Mouse (Mus musculus) embryonic facial prominence, embryonic 11.5 days (tissue): ENCODE measurements around the gene Slc34a3. TPM values are rescaled to one million over a fixed set of nuclear protein-coding genes. Genes with fewer than 3 reads are reported as not detected.
A peak's percentile ranks its signal among the peaks of the same experiment; 100 is the strongest.

ENCODE experiments used
- ATAC-seq: fragments of 200-750 bp; cut with Nextera tagmentation; replicated peaks from 2 replicates; pipeline ENCODE4 v1.8.0; 2017; ENCODE audit warnings: low read depth; ENCODE audit not compliant: insufficient number of reproducible peaks, low FRiP score, low TSS enrichment
- DNase-seq: peaks from one replicate; pipeline ENCODE4 v3.0.0-alpha.2; 2015; ENCODE audit warnings: low spot score
- H3K27ac ChIP-seq: fragments of 300-500 bp; sonication (generic); replicated peaks from 2 replicates; pipeline ENCODE4 v1.5.1; 2014; ENCODE audit warnings: mild to moderate bottlenecking, low read depth, low read length, control low read depth
- H3K27me3 ChIP-seq: fragments of 300-500 bp; sonication (generic); 2 replicates; pipeline ENCODE4 v1.6.1; 2014; ENCODE audit warnings: mild to moderate bottlenecking, low read length, moderate library complexity, mixed read lengths; ENCODE audit not compliant: control insufficient read depth, insufficient read depth
- H3K36me3 ChIP-seq: fragments of 300-500 bp; sonication (generic); replicated peaks from 2 replicates; pipeline ENCODE4 v1.6.1; 2014; ENCODE audit warnings: low read depth, mild to moderate bottlenecking, low read length, moderate library complexity, mixed read lengths; ENCODE audit not compliant: control insufficient read depth, insufficient read depth
- H3K4me1 ChIP-seq: fragments of 300-500 bp; sonication (generic); 2 replicates; pipeline ENCODE4 v1.6.1; 2014; ENCODE audit warnings: low read length, mixed read lengths; ENCODE audit not compliant: control insufficient read depth, insufficient read depth
- H3K4me2 ChIP-seq: fragments of 300-500 bp; sonication (generic); 2 replicates; pipeline ENCODE4 v1.6.1; 2014; ENCODE audit warnings: low read depth, mild to moderate bottlenecking, control low read depth, low read length, moderate library complexity
- H3K4me3 ChIP-seq: fragments of 300-500 bp; sonication (generic); 2 replicates; pipeline ENCODE4 v1.5.1; 2014; ENCODE audit warnings: low read depth, low read length, control low read depth
- H3K9ac ChIP-seq: fragments of 300-500 bp; sonication (generic); replicated peaks from 2 replicates; pipeline ENCODE4 v1.6.1; 2014; ENCODE audit warnings: mild to moderate bottlenecking, control low read depth, low read length
- H3K9me3 ChIP-seq: fragments of 300-500 bp; sonication (generic); replicated peaks from 2 replicates; pipeline ENCODE4 v1.6.1; 2016; ENCODE audit warnings: mild to moderate bottlenecking, low read length, inconsistent platforms, mixed read lengths; ENCODE audit not compliant: control insufficient read depth
- WGBS: fragments of 180-500 bp; shearing (Covaris S2); extraction: QIAGEN DNeasy Blood & Tissue Kit; methylation state at CpG from one replicate; pipeline ENCODE4 v1.1.7; 2014; 5-methylcytosine and 5-hydroxymethylcytosine counted together
- polyA plus RNA-seq: library from polyadenylated mRNA; unstranded; fragments of >200 nt; fragmentation: Nextera tagmentation; extraction: Ambion mirVana; gene quantifications from 2 replicates; pipeline ENCODE4 v1.2.1, GENCODE M21; 2014

The Slc34a3 gene
- polyA plus RNA-seq, 1 experiment from 2014 or later, result not detected

DNA sequence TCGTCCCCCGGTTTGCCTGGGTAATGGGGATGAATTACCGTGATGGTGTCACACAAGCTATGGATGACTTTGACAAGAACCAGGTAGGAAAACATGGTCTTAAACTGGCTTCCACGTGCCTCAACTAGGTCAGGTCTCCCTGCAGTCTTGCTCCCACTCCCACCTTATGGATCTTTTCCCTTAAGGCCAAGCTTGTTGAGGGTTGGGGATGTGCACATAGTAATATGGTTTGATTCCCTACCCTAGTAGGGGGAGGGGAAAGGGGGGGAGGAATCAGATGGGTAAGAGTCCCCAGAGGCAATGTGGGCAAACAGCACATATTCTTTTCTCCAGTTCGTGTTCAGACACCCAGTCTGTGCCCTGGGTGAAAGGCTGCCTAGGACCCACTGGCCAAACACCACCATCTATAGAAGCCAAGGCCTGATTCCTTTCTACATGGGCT is 12.8 kb downstream of the Slc34a3 start:
- DNase-seq (no peak), ATAC-seq (no peak)
- H3K36me3 ChIP-seq, result no peaks in the 10 kb centered on the region
- 64% methylated on average over 5 of the region's 5 CpGs for WGBS
- no peak overlapping the region for H3K4me2 ChIP-seq
- no peaks in the 10 kb centered on the region for H3K27me3 ChIP-seq
- peaks cover 2% of the 10 kb centered on the region; the same call in 1 of the 2 replicates for H3K4me1 ChIP-seq
- H3K27ac ChIP-seq, result no peak overlapping the region
- no peaks in the 10 kb centered on the region for H3K9me3 ChIP-seq
- H3K9ac ChIP-seq, result no peak overlapping the region
- no peak overlapping the region for H3K4me3 ChIP-seq

GRCm38 (mm10) chr2:25218445-25218844 is 15.7 kb downstream of the Slc34a3 start, which contains the start of gene Fam166a:
TSS of gene Fam166a (plus strand) at chr2:25218745.
- H3K27ac ChIP-seq, result no peak within 1 kb of the TSS
- ATAC-seq (no peak), DNase-seq (no peak)
- H3K9ac ChIP-seq, result no peak within 1 kb of the TSS
- H3K27me3 ChIP-seq, result no peaks in the 10 kb centered on the region
- no peaks in the 10 kb centered on the region for H3K36me3 ChIP-seq
- no peak within 1 kb of the TSS for H3K4me2 ChIP-seq
- H3K9me3 ChIP-seq, result no peaks in the 10 kb centered on the region
- no peak within 1 kb of the TSS for H3K4me3 ChIP-seq
- H3K4me1 ChIP-seq, result no peaks in the 10 kb centered on the region

DNA sequence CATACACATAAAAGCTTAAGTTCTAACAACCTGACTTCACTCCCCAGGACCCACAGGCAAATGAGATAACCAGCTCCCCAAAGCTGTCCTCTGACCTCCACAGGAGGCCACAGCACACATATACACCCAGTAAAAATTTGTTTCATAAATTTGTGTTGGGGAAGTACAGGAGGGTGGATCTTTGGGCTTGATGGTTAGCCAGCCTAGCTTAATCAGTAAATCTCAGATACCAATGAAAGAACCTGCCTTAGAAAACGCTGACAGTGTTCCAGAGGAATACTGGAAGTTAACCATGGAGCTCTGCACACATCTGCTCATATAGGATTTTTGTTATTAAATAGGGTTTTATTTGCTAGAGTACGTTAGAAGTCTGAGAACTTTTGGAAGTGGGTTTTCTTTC is 16.5 kb downstream of the Slc34a3 start:
- no peaks in the 10 kb centered on the region for H3K36me3 ChIP-seq
- H3K4me1 ChIP-seq, result no peaks in the 10 kb centered on the region
- H3K9ac ChIP-seq, result no peak overlapping the region
- no peaks in the 10 kb centered on the region for H3K27me3 ChIP-seq
- H3K4me3 ChIP-seq, result no peak overlapping the region
- DNase-seq, result no peak
- 55% methylated on average over 2 of the region's 2 CpGs for WGBS
- H3K4me2 ChIP-seq, result no peak overlapping the region
- no peak for ATAC-seq
- no peaks in the 10 kb centered on the region for H3K9me3 ChIP-seq
- no peak overlapping the region for H3K27ac ChIP-seq

DNA sequence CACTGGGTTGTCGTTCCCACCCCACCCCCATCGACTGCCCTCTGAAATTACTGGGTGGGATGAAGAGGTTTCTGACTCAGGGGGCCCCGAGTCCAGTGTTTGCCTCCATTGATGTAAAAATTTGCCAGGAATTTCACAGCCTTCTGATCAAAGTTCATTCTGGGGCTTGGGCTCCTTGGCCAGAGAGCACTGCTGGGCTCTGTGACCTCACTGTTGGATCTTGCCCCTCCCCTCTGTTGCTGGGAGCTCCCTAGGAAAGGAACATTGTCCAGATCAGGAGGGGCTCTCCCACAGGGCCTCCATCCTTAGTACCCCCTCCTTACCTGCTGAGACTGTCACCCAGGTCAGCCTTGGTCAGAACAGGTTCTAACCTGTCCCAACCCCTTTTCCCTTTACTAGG is 19.7 kb downstream of the Slc34a3 start, which contains the start of gene Stpg3:
Gene Stpg3, minus strand, starts transcription at position 194 of the 400 bp plus-strand sequence.
- no peak within 1 kb of the TSS for H3K4me3 ChIP-seq

DNA sequence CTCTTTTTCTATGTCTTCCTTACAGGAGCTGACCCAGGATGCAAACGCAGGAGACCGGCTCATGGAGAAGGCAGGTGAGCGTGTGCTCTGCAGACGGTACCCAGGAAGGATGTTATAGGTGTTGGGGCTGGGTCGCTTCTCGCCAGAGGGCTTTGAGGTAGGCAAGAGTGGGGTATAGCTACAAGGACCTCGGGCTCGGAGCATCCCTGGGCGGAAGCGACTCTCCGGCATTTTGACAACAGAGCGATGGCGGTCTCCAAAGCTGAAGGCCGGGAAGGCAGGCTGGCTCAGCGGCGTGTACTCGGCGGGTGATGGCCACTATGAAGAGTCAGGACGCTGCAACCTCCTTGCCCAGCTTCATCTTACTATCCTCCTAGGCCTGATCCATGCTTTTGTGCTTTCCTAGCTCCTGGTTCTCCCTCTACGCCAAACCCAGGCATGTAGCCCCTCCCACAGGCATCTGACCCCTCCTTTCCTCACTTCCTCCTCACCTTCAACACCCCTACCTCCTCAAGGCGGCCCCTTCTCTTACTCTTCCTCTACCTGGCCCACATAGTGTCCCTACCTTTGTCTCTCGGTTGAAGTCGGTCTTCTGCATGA is 20.8 kb downstream of the Slc34a3 start:
- ATAC-seq, result no peak
- Histone ChIP-seq H3K36me3 (no peaks in the 10 kb centered on the region), H3K4me1 (peaks cover 8% of the 10 kb centered on the region), H3K27me3 (no peaks in the 10 kb centered on the region), H3K27ac (no peak overlapping the region), H3K9ac (no peak overlapping the region), H3K4me3 (no peak overlapping the region), H3K9me3 (no peaks in the 10 kb centered on the region), H3K4me2 (no peak overlapping the region)
- DNase-seq, result no peak
- 72% methylated on average over 23 of the region's 23 CpGs for WGBS

More for the DNA sequence above, 19.7 kb downstream of the Slc34a3 start, which contains the start of gene Stpg3:
- Histone ChIP-seq H3K27me3 (no peaks in the 10 kb centered on the region), H3K4me2 (no peak within 1 kb of the TSS), H3K9me3 (no peaks in the 10 kb centered on the region), H3K4me1 (peaks cover 8% of the 10 kb centered on the region), H3K36me3 (no peaks in the 10 kb centered on the region), H3K9ac (no peak within 1 kb of the TSS), H3K27ac (no peak within 1 kb of the TSS)
- DNase-seq, result no peak
- WGBS, result 66% methylated on average over 3 of the region's 3 CpGs
- ATAC-seq, result no peak

- Histone ChIP-seq H3K9ac (peak within 1 kb of the TSS; percentile 91), H3K4me2 (peak within 1 kb of the TSS; percentile 87), H3K27me3 (no peaks in the 10 kb centered on the region), H3K9me3 (no peaks in the 10 kb centered on the region), H3K27ac (peak within 1 kb of the TSS; percentile 53), H3K4me1 (peaks cover 8% of the 10 kb centered on the region), H3K36me3 (no peaks in the 10 kb centered on the region), H3K4me3 (peak within 1 kb of the TSS; percentile 82)
- ATAC-seq, result peak; percentile 89
- under 1% methylated on average over 44 of the region's 44 CpGs for WGBS
- peak; percentile 94 for DNase-seq
Observed at GRCm38 (mm10) chr2:25211121-25211670, 23.0 kb downstream of the Slc34a3 start, which contains the start of gene Nelfb. TSS of gene Nelfb (minus strand) at chr2:25211489.

DNA sequence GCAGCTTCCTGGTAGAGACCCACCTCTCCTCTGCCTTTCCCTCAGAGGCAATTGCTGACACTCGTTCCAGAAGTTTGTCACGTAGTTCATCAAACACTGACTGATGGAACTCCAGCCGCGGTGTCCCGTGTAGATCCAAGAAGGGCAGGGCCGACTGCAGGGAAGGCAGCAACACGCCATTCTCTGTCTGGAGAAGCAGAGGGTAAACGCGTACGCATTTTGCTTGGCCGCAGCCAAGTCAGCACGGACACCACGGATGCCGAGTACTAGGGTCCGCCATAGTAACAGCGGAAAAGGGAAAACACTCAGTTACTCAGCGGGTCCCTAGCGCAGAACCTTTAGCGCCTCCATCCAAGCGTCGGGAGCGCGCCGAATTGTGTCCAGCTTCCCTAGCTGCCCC is 23.5 kb downstream of the Slc34a3 start:
- Histone ChIP-seq H3K4me1 (peaks cover 8% of the 10 kb centered on the region), H3K27me3 (no peaks in the 10 kb centered on the region), H3K36me3 (no peaks in the 10 kb centered on the region; the same call in 1 of the 2 replicates), H3K9ac (peak overlapping the region; percentile 91), H3K9me3 (no peaks in the 10 kb centered on the region), H3K4me3 (peak overlapping the region; percentile 82), H3K4me2 (peak overlapping the region; percentile 87), H3K27ac (peak overlapping the region; percentile 53)
- DNase-seq (no peak), ATAC-seq (0 out of 2 replicates have a peak, but pooled peaks have one; percentile 10)
- 1% methylated on average over 24 of the region's 24 CpGs for WGBS

DNA sequence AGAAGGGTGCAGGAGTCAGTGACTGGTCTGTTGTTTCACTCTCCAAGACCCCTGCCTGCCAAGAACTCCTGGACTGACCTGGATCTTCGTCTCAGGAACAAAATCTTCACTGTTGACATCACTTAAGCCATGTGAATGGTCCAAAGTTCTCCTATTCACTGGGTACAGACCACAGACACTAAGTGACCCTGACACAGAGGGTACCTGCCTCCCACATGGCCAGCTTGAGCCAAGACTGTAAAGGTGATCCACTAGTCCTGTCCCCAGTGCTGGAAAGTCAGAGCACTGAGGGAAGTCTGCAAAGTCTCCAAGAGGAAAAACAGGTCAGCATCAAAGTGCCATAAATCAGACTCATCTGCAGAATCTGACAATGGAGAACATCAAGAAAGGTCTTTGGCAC is 26.6 kb downstream of the Slc34a3 start:
- H3K4me1 ChIP-seq, result peaks cover 8% of the 10 kb centered on the region
- ATAC-seq, result no peak
- WGBS, result 92% methylated on average over 1 of the region's 1 CpGs
- H3K27me3 ChIP-seq, result no peaks in the 10 kb centered on the region
- peaks cover 9% of the 10 kb centered on the region for H3K36me3 ChIP-seq
- no peak overlapping the region for H3K9ac ChIP-seq
- H3K27ac ChIP-seq, result no peak overlapping the region
- DNase-seq, result no peak
- H3K4me3 ChIP-seq, result no peak overlapping the region
- no peaks in the 10 kb centered on the region for H3K9me3 ChIP-seq
- H3K4me2 ChIP-seq, result no peak overlapping the region
